8 mouse cellular contexts compared by ENCODE assay signal in the genomic region with DNA sequence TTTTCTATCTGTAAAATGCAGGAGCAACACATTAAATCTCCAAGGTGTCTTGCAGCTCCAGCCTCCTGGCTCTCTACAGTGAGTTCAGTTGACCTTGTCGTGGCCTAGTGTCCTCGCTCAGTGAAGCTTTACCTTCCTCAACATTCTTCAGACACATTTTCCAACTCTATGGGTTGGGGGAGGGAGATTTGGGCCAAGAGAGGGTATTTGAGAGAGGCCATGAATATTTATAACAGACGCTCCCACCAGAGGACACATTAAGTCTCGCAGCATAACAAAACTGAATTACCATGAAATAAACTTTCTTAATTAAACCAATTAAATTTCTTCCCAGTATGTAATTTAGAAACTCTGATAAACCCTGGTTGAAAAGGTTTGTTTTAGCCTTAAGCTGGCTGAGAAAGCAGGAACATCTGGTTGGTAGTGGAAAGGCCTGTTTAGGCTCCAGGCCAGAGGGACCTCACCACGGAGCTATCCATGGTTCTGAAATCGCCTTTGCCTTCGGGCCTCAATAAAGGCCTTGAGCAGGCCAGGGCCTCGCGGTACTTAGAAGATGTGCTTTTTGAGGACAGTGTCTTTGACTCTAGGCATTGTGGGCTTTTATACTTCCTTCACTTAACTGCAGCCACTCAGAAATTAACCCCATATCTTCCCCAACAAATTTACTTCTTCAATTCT.
DNase-seq lines count a peak whose midpoint lies in the region; ATAC-seq and TF ChIP-seq lines count a peak whose summit lies in the region.

No protein-coding gene starts in this region.

- intact Hi-C loops in heart, adult 2 months (cut with DNase I) = no loop called here

- TF ChIP-seq POLR2A in heart, adult 2 months (IDR thresholded peaks at IDR 0.05; ENCODE audit: insufficient read depth, low read depth, low read length) = no peak

- H3K9me3 ChIP-seq in heart, embryonic 11.5 days (replicated peaks; ENCODE audit: control insufficient read depth, low read length) = no peaks in the 10 kb centered on the region
- no peaks in the 10 kb centered on the region for H3K9me3 ChIP-seq in embryonic facial prominence, embryonic 14.5 days (ENCODE audit: control insufficient read depth, low read length)
- H3K9me3 ChIP-seq in kidney, postnatal 0 days (replicated peaks; ENCODE audit: low read length) = no peaks in the 10 kb centered on the region

- no peaks in the 10 kb centered on the region for H3K79me2 ChIP-seq in heart, adult 2 months (replicated peaks; ENCODE audit: control insufficient read depth, insufficient read depth, low read length)

- no peak for ATAC-seq in heart, embryonic 11.5 days (replicated peaks; ENCODE audit: insufficient number of reproducible peaks, low FRiP score, low TSS enrichment)
- peak; percentile 62; the same call in 1 of the 2 replicates for ATAC-seq in embryonic facial prominence, embryonic 14.5 days (ENCODE audit: low read depth)
- ATAC-seq in kidney, postnatal 0 days (replicated peaks; ENCODE audit: low FRiP score, low read depth) = peak; percentile 36; the same call in 1 of the 2 replicates
- peak; percentile 75; the same call in 1 of the 2 replicates for ATAC-seq in megakaryocyte-erythroid progenitor cell, adult 5-6 weeks (replicated peaks; ENCODE audit: low FRiP score, low TSS enrichment, poor library complexity, severe bottlenecking)

- TF ChIP-seq CTCF in heart, adult 2 months (IDR thresholded peaks at IDR 0.05) = no peak
- TF ChIP-seq CTCF in kidney, postnatal 0 days (IDR thresholded peaks at IDR 0.05; ENCODE audit: low read depth) = no peak

- WGBS in heart, adult 2 months = 45% methylated on average over 9 of the region's 9 CpGs
- WGBS in heart, embryonic 11.5 days (ENCODE audit: insufficient replicate concordance) = 39% methylated on average over 9 of the region's 9 CpGs
- 27% methylated on average over 9 of the region's 9 CpGs for WGBS in embryonic facial prominence, embryonic 14.5 days
- WGBS in kidney, postnatal 0 days = 28% methylated on average over 9 of the region's 9 CpGs

- H3K27me3 ChIP-seq in heart, adult 2 months (ENCODE audit: control insufficient read depth, insufficient read depth, low read length) = no peaks in the 10 kb centered on the region
- no peaks in the 10 kb centered on the region for H3K27me3 ChIP-seq in heart, embryonic 11.5 days (ENCODE audit: control insufficient read depth, insufficient read depth, low read length)
- H3K27me3 ChIP-seq in embryonic facial prominence, embryonic 14.5 days (replicated peaks; ENCODE audit: control insufficient read depth, insufficient read depth, low read length) = no peaks in the 10 kb centered on the region
- H3K27me3 ChIP-seq in kidney, postnatal 0 days (ENCODE audit: insufficient read depth, low read length) = no peaks in the 10 kb centered on the region

- no peak overlapping the region for H3K27ac ChIP-seq in heart, adult 2 months
- H3K27ac ChIP-seq in heart, embryonic 11.5 days (ENCODE audit: low read depth, low read length) = no peak overlapping the region
- no peak overlapping the region for H3K27ac ChIP-seq in embryonic facial prominence, embryonic 14.5 days (replicated peaks; ENCODE audit: low read depth, low read length)
- no peak overlapping the region for H3K27ac ChIP-seq in kidney, postnatal 0 days

- no peak overlapping the region for H3K9ac ChIP-seq in heart, adult 2 months (ENCODE audit: low read depth, low read length)
- H3K9ac ChIP-seq in heart, embryonic 11.5 days (ENCODE audit: low read depth, low read length) = no peak overlapping the region
- no peak overlapping the region for H3K9ac ChIP-seq in embryonic facial prominence, embryonic 14.5 days (ENCODE audit: low read depth, low read length)
- H3K9ac ChIP-seq in kidney, postnatal 0 days (ENCODE audit: low read depth, low read length) = no peak overlapping the region

- H3K4me1 ChIP-seq in heart, adult 2 months (ENCODE audit: control insufficient read depth, insufficient read depth, low read length) = no peaks in the 10 kb centered on the region
- H3K4me1 ChIP-seq in heart, embryonic 11.5 days (ENCODE audit: control insufficient read depth, insufficient read depth, low read length) = no peaks in the 10 kb centered on the region
- no peaks in the 10 kb centered on the region for H3K4me1 ChIP-seq in embryonic facial prominence, embryonic 14.5 days (ENCODE audit: control insufficient read depth, insufficient read depth, low read length)
- no peaks in the 10 kb centered on the region for H3K4me1 ChIP-seq in kidney, postnatal 0 days (replicated peaks; ENCODE audit: insufficient read depth, low read length)

- no peak overlapping the region for H3K4me3 ChIP-seq in heart, adult 2 months
- H3K4me3 ChIP-seq in heart, embryonic 11.5 days (ENCODE audit: low read depth, low read length) = no peak overlapping the region
- H3K4me3 ChIP-seq in embryonic facial prominence, embryonic 14.5 days (ENCODE audit: low read depth, low read length) = no peak overlapping the region
- H3K4me3 ChIP-seq in kidney, postnatal 0 days (replicated peaks; ENCODE audit: low read depth, low read length) = no peak overlapping the region

- DNase-seq in heart, adult 2 months = peak; percentile 4 to 33
- peak; percentile 94 for DNase-seq in NIH3T3 (ENCODE audit: low read depth)
- peak; percentile 91 for DNase-seq in embryonic facial prominence, embryonic 14.5 days (ENCODE audit: low spot score)
- peak; percentile 91 for DNase-seq in kidney, postnatal 0 days (ENCODE audit: low spot score)
- peak; percentile 26 to 70 for DNase-seq in urinary bladder, postnatal 4 days (ENCODE audit: low spot score in 2 of 2)
- no peak for DNase-seq in frontal cortex, postnatal 25 days (ENCODE audit: low spot score in 2 of 2)

- TF ChIP-seq EP300 in heart, adult 2 months (IDR thresholded peaks at IDR 0.05; ENCODE audit: insufficient read depth, low read depth, low read length) = no peak

- no peak overlapping the region for H3K4me2 ChIP-seq in heart, embryonic 11.5 days
- no peak overlapping the region for H3K4me2 ChIP-seq in embryonic facial prominence, embryonic 14.5 days (ENCODE audit: low read depth, low read length)
- H3K4me2 ChIP-seq in kidney, postnatal 0 days (ENCODE audit: low read length) = no peak overlapping the region

- no peaks in the 10 kb centered on the region for H3K36me3 ChIP-seq in heart, adult 2 months (ENCODE audit: control insufficient read depth, insufficient read depth, low read length)
- H3K36me3 ChIP-seq in heart, embryonic 11.5 days (ENCODE audit: control insufficient read depth, insufficient read depth, low read length) = no peaks in the 10 kb centered on the region
- H3K36me3 ChIP-seq in embryonic facial prominence, embryonic 14.5 days (ENCODE audit: control insufficient read depth, insufficient read depth, low read length) = no peaks in the 10 kb centered on the region
- no peaks in the 10 kb centered on the region for H3K36me3 ChIP-seq in kidney, postnatal 0 days (ENCODE audit: insufficient read depth, low read length)

Comparison
In these comparisons a context has a peak if more than half of its experiments do, and no peak if none do; other contexts are left out.
1. DNase-seq: peak in heart, adult 2 months (2 of 2), NIH3T3 (single experiment), embryonic facial prominence, embryonic 14.5 days (single experiment), kidney, postnatal 0 days (single experiment) and urinary bladder, postnatal 4 days (2 of 2); none in frontal cortex, postnatal 25 days (0 of 2).